Mouse (Mus musculus) hindbrain, postnatal 0 days (tissue): ENCODE results near the gene Eif3g. TPM values are rescaled to one million over a fixed set of nuclear protein-coding genes. Genes with fewer than 3 reads are reported as not detected.

Experiments
- ATAC-seq: fragments of 200-750 bp; cut with Nextera tagmentation; 2 replicates; pipeline ENCODE4 v1.8.0; 2017; ENCODE audit warnings: mild to moderate bottlenecking, moderate TSS enrichment, moderate library complexity
- DNase-seq: peaks from one replicate; pipeline ENCODE4 v3.0.0-alpha.2; 2015; ENCODE audit warnings: low spot score
- H3K27ac ChIP-seq: fragments of 300-500 bp; sonication (generic); 2 replicates; pipeline ENCODE4 v1.5.1; 2014; ENCODE audit warnings: mild to moderate bottlenecking
- H3K27me3 ChIP-seq: fragments of 300-500 bp; sonication (generic); 2 replicates; pipeline ENCODE4 v1.6.1; 2014; ENCODE audit warnings: low read length, mixed read lengths; ENCODE audit not compliant: insufficient read depth
- H3K36me3 ChIP-seq: fragments of 300-500 bp; sonication (generic); 2 replicates; pipeline ENCODE4 v1.6.1; 2014; ENCODE audit warnings: low read length, mixed read lengths; ENCODE audit not compliant: insufficient read depth
- H3K4me1 ChIP-seq: fragments of 300-500 bp; sonication (generic); 2 replicates; pipeline ENCODE4 v1.6.1; 2014; ENCODE audit warnings: antibody characterized with exemption, low read length, mixed read lengths; ENCODE audit not compliant: insufficient read depth
- H3K4me2 ChIP-seq: fragments of 300-500 bp; sonication (generic); 2 replicates; pipeline ENCODE4 v1.6.1; 2014; ENCODE audit warnings: low read depth, mild to moderate bottlenecking, low read length, moderate library complexity, mixed read lengths
- H3K4me3 ChIP-seq: fragments of 300-500 bp; sonication (generic); 2 replicates; pipeline ENCODE4 v1.5.1; 2014; ENCODE audit warnings: low read length
- H3K9ac ChIP-seq: fragments of 300-500 bp; sonication (generic); replicated peaks from 2 replicates; pipeline ENCODE4 v1.6.1; 2014; ENCODE audit warnings: mild to moderate bottlenecking, low read length, moderate library complexity, mixed read lengths
- H3K9me3 ChIP-seq: fragments of 300-500 bp; sonication (generic); 2 replicates; pipeline ENCODE4 v1.6.1; 2016; ENCODE audit warnings: low read length, mixed read lengths
- CTCF ChIP-seq: IDR thresholded peaks from 2 replicates; pipeline ENCODE4 v1.5.1; 2016; ENCODE audit warnings: antibody characterized with exemption, control low read depth, low read depth
- WGBS: fragments of 180-500 bp; shearing (Covaris S2); extraction: QIAGEN DNeasy Blood & Tissue Kit; methylation state at CpG from one replicate; pipeline ENCODE4 v1.1.7; 2014; 5-methylcytosine and 5-hydroxymethylcytosine counted together
- polyA plus RNA-seq: library from polyadenylated mRNA; unstranded; fragments of >200 nt; fragmentation: Nextera tagmentation; extraction: Ambion mirVana; gene quantifications from 2 replicates; pipeline ENCODE4 v1.2.1, GENCODE M21; 2015
- total RNA-seq: library from RNA; depleted of rRNA; stranded (reverse); fragments of >200 nt; gene quantifications from 2 replicates; pipeline ENCODE4 v1.2.3, GENCODE M21; 2014

The Eif3g gene
- total and polyA plus RNA-seq, 2 experiments from 2014 or later: 76.1 to 225 TPM

DNA sequence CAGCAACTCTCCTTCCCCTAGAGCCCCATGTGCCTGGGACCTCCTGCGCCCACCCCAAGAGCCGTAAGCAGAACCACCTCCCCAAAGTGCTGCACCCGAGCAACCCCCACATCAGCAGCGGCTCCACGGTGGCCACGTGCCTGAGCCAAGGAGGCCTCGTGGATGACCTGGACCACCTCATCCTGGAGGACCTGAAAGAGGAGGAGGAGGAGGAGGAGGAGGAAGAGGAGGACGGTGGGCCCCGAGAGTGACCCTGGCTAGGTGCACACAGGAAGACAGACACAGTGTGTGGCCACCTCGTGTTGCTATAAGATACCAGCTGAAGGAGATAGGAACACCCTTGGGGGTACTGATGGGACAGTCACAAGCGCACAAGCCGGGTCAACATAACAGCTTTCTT, 24.9 kb downstream of the Eif3g start:
- Histone ChIP-seq H3K4me3 (no peak overlapping the region), H3K27ac (no peak overlapping the region), H3K9me3 (no peaks in the 10 kb centered on the region), H3K4me2 (no peak overlapping the region), H3K36me3 (0 out of 2 replicates have a peak, but pooled peaks cover 3% of the 10 kb centered on the region), H3K4me1 (no peaks in the 10 kb centered on the region), H3K9ac (no peak overlapping the region), H3K27me3 (no peaks in the 10 kb centered on the region)
- ATAC-seq (no peak), DNase-seq (no peak)
- no peak for TF ChIP-seq CTCF
- WGBS: 89% methylated on average over 12 of the region's 12 CpGs

DNA sequence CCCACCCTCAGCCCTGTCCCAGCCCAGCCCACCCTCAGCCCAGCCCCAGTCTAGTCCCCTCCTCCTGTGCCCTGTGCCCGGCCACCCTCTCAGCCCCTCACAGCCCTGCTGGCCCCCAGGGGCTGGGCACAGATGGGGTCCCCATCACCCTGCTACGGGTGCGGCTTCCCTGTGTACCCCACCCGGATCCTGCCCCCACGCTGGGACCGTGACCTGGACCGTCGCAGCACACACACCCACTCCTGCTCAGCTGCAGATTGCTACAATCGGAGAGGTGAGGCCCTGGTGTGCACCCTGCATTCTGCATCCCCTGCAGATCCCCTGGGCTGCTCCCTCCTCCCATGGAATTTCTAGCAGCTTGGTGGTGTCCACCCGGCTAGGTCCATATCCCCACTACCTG, 25.4 kb downstream of the Eif3g start:
- Histone ChIP-seq H3K9ac (no peak overlapping the region), H3K27me3 (no peaks in the 10 kb centered on the region), H3K4me1 (no peaks in the 10 kb centered on the region), H3K4me2 (no peak overlapping the region), H3K9me3 (no peaks in the 10 kb centered on the region), H3K27ac (no peak overlapping the region), H3K4me3 (no peak overlapping the region), H3K36me3 (0 out of 2 replicates have a peak, but pooled peaks cover 3% of the 10 kb centered on the region)
- no peak for TF ChIP-seq CTCF
- DNase-seq: no peak
- WGBS: 90% methylated on average over 7 of the region's 10 CpGs
- no peak for ATAC-seq

DNA sequence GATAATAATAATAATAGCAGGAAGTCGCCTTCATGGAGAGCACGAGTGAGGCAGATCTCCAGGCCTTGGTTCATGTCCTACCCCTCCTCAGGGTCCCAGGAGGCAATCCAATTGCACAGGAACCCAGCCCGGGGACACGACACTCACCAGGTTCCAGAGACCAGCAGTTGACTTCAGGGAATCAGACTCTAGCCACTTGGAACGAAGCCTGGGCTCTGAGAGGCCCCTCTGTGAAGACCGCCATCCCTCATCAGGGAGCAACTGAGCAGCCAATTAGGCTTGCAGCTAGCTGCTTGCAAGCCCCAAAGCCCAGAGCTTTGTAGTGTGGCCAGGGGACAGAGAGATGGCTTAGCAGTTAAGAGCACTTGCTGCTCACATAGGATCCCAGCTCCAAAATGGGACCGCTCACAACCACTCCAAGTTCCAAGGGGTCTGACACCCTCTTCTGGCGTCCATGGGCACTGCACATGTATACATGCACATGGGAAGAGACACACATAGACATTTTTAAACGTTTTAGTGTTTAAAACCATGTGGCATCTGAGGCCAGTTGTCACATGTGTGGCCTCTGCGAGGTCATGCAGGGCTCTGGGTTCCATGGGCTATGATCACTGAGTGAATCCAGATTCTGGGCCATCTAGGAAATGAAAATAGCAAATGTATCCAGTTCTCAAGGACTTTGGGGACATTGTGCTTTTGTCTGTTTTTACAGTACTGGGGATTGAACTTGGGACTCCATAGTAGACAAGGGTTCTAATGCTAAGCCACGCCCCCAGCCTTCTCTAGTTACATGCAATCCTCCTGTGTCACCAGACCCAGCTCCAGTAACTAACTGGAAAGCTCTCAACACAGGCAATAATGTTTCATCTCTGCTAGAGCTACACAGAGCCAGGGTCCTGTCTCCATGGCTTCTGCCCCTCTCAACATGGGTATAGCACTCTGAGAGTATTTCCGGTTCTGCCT, 27.9 kb downstream of the Eif3g start:
- no peak overlapping the region for H3K27ac ChIP-seq
- no peaks in the 10 kb centered on the region for H3K9me3 ChIP-seq
- H3K4me3 ChIP-seq: no peak overlapping the region
- no peak overlapping the region for H3K4me2 ChIP-seq
- TF ChIP-seq CTCF: peak; percentile 40
- 0 out of 2 replicates have a peak, but pooled peaks cover 3% of the 10 kb centered on the region for H3K36me3 ChIP-seq
- no peak overlapping the region for H3K9ac ChIP-seq
- no peaks in the 10 kb centered on the region for H3K4me1 ChIP-seq
- WGBS: 73% methylated on average over 12 of the region's 12 CpGs
- ATAC-seq (no peak), DNase-seq (no peak)
- H3K27me3 ChIP-seq: no peaks in the 10 kb centered on the region

DNA sequence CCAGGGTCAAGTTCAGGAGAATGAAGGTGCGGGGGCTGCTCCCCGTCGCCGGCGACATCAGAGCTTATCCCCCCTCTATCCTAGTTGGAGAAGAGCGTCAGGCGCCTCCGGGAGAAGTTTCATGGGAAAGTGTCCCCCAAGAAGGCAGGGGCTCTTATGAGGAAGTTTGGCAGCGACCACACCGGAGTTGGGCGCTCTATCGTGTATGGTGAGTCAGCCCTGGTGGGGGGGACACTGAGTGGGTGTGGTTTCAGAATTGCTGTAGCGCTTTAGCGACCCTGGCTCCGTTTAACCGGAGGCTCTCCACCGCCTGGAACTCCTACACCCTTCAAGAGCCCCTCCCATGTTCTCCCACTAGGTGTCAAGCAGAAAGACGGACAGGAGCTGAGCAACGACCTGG, 29.2 kb downstream of the Eif3g start:
- H3K9ac ChIP-seq: peak overlapping the region; percentile 52

DNA sequence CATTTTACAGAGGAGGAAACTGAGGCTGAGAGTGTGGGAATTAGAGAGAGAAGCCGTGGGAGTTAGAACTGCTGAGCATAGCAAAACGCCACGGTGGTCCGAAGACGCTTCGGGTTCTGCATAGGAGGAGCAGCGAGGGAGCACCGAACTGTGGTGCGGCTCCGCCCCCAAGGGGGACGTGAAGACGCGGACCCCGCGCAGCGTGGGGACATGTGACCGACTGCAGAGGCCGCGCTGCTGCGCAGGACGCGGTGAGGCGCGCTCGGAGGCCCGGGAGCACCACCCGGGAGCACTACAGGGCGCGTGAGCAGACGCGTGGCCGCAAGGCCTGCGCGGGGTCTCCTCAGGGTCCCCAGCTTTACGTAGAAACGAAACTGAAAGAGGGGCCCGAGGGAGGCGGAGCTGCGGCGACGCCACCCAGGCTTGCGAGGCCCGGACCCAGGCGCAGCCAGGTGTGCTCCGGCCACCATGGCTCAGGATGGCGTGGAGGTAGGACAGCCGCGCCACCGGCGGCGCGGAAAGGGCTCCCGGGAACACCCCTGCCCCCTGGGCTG, 29.9 kb downstream of the Eif3g start, which contains the start of gene A230050P20Rik:
Gene A230050P20Rik (plus strand): TSS at position 195 of the 554 bp plus-strand sequence.
- Histone ChIP-seq H3K27me3 (no peaks in the 10 kb centered on the region), H3K9ac (peak within 1 kb of the TSS; percentile 52), H3K4me2 (peak within 1 kb of the TSS; percentile 63), H3K4me1 (no peaks in the 10 kb centered on the region), H3K4me3 (peak within 1 kb of the TSS; percentile 41), H3K9me3 (no peaks in the 10 kb centered on the region), H3K36me3 (no peaks in the 10 kb centered on the region), H3K27ac (no peak within 1 kb of the TSS)
- no peak for TF ChIP-seq CTCF
- ATAC-seq (peak; percentile 81), DNase-seq (peak; percentile 76)
- WGBS: 9% methylated on average over 53 of the region's 53 CpGs

More for the DNA sequence above, 29.2 kb downstream of the Eif3g start:
- Histone ChIP-seq H3K36me3 (0 out of 2 replicates have a peak, but pooled peaks cover 1% of the 10 kb centered on the region), H3K4me3 (peak overlapping the region; percentile 41), H3K4me1 (no peaks in the 10 kb centered on the region), H3K4me2 (peak overlapping the region; percentile 63), H3K27me3 (no peaks in the 10 kb centered on the region), H3K9me3 (no peaks in the 10 kb centered on the region), H3K27ac (no peak overlapping the region)
- 11% methylated on average over 19 of the region's 19 CpGs for WGBS
- ATAC-seq: no peak
- DNase-seq: no peak
- no peak for TF ChIP-seq CTCF

DNA sequence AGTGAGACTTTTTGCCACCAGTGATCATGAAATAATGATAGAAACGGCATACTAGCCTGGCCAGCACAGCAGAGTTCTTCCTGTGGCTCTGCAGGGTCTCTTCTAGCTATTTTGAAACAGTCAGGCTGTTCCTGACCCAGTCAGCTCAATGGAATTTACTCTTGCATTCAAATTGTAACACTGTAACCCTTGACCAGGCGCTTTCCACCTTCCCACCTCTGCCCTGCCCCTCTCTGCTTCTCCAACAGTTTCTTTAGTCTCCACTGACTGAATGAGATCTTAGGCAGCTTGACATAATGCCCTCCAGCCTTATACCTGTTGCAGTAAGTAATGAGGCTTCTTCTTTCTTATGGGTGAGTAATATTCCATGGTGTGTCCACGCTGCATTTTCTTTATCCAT, 31.5 kb downstream of the Eif3g start:
- Histone ChIP-seq H3K4me2 (no peak overlapping the region), H3K4me1 (no peaks in the 10 kb centered on the region), H3K36me3 (no peaks in the 10 kb centered on the region), H3K27me3 (no peaks in the 10 kb centered on the region), H3K9ac (no peak overlapping the region), H3K27ac (no peak overlapping the region), H3K9me3 (no peaks in the 10 kb centered on the region), H3K4me3 (no peak overlapping the region)
- no peak for TF ChIP-seq CTCF
- ATAC-seq (no peak), DNase-seq (no peak)
- WGBS: 59% methylated on average over 3 of the region's 3 CpGs
